Mouse (Mus musculus) CD4-positive, CD25-positive, alpha-beta regulatory T cell, adult 4 months (primary cell): Measurements from ENCODE around the gene Tppp3. TPM values are rescaled to one million over a fixed set of nuclear protein-coding genes. Genes with fewer than 3 reads are reported as not detected.

Experiments
- ATAC-seq: one replicate; pipeline ENCODE4 v1.8.0; 2017
- polyA plus RNA-seq, 2 experiments: library from polyadenylated mRNA; unstranded; fragments of 100-300 nt; shearing (Covaris generic); gene quantifications; one replicate each; pipeline ENCODE4 v1.2.1; 2017

The Tppp3 gene
- polyA plus RNA-seq, 2 experiments from 2014 or later = 1.2 to 1.4 TPM

- ATAC-seq = no peak
Measured at GRCm38 (mm10) chr8:105466246-105466645, 5.1 kb downstream of the Tppp3 start.

DNA sequence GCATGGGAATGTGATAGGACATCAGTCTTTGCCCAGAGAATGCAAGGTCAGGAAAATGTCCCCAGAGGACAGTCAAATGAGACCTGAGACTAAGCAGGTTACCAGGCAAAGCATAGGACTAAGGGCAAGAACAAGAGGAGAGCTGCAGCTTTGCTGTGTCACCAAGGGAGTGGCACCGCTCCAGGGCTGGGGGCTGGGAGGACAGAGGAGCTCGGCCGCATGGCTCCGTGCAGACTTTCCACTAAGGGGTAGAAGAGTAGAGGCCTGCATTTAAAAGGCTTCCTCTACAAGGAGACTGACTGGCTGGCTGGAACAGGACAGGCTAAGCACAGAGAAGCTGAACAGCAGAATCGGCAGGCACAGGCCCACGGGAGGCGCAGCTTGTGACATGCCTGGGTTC lies 6.7 kb downstream of the Tppp3 start:
- ATAC-seq = no peak

DNA sequence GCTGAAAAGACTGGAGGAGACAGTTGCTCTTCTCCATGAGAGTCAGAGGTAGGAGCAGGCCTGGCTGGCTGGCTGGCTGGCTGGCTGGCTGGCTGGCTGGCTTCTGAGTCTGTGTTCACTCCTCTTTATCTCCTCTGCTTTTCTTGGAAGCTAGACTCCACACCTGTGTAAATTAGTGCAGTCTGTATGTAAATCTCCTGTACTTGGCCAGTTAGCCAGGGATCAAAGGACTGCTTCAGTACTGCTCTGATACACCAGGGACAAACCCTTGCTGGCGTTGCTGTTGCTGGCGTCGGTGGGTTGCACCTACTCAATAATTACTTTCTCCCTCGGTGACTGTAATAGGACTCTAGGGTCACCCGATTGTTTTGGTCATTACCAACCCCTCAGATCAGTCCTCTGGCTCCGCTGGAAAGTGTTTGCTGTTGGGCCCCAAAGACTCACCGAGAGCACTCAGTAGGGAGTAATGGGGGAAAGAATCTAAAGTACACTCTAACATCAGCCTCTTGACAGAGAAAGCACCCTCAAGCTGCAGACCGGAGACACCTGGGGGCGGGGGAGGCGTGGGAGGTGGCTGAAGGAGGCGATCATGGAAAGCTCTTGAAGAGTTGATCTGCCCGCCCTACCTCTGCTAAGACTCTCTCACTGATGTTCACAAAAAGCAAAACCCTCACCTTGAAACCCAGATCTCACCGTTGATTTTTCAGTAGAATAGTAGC lies 10.1 kb downstream of the Tppp3 start:
- ATAC-seq = no peak

DNA sequence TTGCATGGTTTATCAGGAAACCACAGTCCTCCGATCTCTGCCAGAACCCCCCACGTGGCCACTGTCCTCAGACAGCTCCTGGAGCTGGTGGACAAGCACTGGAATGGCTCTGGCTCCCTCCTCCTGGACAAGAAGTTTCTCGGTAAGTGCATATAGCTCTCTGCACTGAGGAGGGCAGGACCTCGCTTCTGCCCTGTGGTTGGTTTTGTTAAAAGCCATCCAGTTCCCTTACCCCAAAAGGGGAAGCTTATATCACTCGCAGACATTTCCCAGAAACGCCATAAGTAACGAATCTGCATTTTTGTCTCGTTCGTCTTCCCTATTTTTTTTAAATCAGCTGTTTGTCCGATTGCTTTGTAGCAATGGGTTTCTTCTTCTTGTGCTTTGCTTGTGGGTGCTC lies 16.1 kb downstream of the Tppp3 start:
- ATAC-seq = no peak

- no peak for ATAC-seq
Measured at GRCm38 (mm10) chr8:105454088-105454487, 17.2 kb downstream of the Tppp3 start.

DNA sequence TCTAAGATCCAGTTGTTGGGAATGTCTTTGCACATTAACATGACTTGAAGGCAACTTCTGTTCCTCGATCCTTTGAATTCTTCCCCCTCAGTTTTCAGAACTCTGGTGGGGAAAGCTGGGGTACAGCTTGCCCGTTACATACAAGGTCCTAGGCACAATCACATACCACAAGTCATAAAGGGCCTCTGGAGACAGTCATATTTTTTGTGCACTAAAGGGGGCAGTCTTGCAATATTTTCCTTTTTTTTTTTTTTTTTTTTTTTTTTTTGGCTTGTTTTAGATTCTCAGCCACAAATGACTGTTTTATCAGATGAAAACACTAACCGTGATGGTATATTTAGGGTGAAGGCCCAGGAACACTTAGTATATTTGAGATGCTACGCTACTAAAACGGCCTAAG lies 18.0 kb downstream of the Tppp3 start:
- ATAC-seq = no peak

DNA sequence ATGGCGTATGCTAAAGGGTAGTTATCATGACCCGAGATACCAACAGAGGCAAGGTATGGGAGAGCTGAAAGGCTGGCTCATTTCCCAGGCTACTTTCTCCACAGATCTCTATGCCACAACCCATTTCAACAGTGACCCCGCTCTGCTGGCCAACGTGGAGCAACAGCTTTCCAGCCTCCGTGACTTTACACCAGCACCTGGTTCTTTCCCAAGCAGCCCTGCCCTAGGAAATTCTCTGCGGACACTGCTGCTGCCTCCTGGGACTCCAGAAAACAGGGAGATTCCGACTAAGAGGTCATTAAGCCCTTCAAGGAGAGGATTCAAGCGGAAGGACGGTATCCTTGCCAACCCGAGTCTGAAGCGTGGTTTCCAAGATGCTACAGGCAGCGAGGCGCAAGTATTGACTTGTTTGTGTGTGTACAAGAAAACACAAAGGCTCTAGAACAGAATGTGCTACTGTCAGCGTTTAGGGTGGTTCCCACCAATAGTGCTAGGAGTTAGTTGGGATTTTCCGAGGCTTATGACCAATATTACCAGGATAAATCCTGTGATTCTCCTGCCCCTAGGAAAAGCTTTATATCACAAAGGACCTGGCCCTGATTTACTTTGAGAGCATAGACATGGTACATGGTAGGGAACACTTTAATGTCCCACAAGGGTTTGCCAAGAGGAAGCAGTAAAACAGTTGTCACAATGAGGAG lies 19.3 kb downstream of the Tppp3 start:
- ATAC-seq = no peak

DNA sequence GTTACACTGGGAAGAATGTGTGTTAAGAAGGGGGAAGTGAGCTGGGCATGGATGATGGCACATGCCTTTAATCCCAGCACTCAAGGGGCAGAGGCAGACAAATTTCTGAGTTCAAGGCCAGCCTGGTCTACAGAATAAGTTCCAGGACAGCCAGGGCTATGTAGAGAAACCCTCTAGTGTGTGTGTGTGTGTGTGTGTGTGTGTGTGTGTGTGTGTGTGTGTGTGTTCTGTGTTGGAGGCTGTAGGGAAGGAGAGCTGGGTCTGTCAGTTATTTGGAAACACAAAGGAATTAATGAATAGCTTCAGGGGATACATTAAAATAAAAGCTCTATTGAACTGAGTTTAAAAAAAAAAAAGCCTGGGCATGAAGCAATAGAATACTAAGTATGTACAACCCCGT lies 20.3 kb downstream of the Tppp3 start:
- ATAC-seq = no peak

- no peak for ATAC-seq
Measured at GRCm38 (mm10) chr8:105448596-105448995, 22.7 kb downstream of the Tppp3 start.

DNA sequence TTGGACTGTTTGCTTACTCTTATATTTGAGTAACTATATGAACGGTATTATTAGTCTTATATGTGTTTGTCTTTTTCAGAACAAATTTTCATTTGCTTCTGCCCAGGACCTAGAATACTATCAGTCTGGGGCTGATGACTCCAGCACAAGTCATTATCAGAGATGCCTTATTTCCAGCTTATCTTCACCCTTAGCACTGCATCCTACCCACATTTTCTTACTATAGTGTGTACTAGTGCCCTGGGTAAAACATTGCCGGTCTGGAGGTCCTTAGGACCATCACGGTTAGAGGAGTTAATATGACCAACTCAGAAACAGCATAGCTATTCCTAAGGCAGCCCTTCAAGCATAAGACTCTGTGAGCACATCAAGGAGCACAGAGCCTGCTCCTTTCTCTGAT lies 23.1 kb downstream of the Tppp3 start:
- ATAC-seq = no peak

DNA sequence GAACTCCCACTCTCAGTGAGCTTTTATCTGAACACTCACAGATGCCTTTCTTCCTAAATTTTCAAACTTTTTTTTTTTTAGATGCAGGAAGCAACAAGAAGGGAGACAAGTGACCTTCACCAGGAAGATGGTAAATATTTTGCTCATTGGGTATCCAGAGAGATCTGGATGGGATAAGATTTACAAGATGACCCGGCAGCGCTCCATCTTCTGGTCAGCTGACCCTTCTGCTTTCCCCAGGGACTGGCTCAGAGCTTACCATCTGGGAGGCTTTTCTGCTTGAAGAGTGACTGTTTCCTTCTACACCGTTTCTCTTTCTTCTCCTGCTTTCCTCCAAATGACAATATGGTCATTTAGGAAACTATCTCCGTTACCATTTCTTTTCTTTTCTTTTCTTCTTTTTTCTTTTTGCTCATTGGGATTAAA lies 25.2 kb downstream of the Tppp3 start:
- no peak for ATAC-seq

- ATAC-seq = no peak
Measured at GRCm38 (mm10) chr8:105445296-105446126, 25.8 kb downstream of the Tppp3 start.

DNA sequence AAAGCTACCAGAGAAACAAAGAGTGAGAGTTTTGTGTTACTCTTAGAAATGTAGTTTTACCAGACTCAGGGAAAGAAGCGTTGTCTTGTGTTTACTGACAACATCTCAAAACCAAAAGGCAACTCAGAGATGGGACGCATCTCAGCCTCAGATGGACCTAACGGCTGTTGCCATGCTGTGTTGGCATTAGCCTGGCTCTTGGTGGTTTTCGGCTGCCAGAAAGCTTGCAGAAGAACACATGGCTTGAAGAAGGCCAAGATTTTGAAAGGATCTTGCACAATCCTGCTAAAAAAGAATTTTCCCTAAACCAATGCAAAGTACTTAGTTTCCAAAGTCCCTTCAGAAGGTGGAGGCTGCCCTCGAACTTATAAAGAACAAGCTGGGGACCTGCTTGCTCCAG lies 28.7 kb downstream of the Tppp3 start:
- ATAC-seq = no peak

DNA sequence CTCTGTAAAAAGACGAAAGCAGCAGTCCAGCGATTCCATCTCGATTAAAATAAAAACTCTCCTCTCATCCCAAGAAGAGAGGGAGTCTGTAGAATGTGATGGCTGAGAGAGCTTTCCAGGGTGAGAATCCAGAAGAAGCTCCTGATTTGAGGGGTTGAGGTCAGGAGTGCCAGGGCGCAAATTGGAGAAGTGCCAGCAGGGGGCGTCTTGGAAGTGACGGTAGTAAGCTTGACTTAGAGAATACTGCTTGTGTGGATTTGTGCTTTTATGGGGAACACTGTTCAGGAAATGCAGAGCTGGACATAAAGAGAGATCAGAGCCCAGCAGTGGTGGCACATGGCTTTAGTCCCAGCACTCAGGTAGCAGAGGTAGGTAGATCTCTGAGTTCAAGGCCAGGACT lies 29.9 kb downstream of the Tppp3 start:
- ATAC-seq = no peak

- ATAC-seq = no peak
Measured at GRCm38 (mm10) chr8:105438865-105439264, 32.5 kb downstream of the Tppp3 start.

GRCm38 (mm10) chr8:105437078-105437748 lies 34.1 kb downstream of the Tppp3 start:
- ATAC-seq = no peak

DNA sequence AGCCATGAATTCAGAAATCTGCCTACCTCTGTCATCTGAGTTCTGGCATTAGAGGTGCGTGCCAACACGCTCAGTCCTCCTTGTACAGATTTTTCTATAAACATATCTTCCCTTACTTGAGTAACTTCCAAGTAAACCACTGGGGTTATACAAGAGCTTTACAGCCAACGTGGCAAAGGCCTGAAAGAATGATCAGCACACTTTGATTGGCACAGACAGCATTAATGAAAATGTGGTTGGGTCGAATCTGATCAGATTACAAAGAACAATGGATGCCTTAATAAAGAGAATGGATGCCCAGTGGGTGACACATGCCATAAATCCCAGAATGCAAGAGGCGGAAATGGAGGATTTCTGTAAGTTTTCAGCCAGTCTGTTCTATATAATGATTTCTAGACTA lies 35.1 kb downstream of the Tppp3 start:
- no peak for ATAC-seq

DNA sequence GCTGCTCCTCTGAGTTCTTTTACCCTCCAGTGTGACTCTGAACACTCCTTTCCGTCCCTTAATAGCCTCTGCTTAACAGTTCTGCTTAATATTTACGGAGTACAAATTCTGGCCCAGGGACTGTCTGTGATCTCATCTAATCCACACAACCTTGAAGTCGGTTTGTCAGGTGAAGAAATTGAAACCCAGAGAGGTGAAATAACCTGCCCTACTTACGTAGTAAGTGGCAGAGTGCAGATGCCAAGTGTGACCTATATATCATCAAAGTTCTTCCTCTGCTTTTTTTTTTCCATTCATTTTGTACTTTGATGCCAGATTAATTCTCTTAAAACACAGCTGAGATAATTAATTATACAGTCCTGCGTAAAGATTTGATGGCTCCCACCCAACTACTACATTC lies 37.2 kb downstream of the Tppp3 start:
- ATAC-seq = no peak

GRCm38 (mm10) chr8:105433511-105433910 lies 37.8 kb downstream of the Tppp3 start:
- no peak for ATAC-seq

DNA sequence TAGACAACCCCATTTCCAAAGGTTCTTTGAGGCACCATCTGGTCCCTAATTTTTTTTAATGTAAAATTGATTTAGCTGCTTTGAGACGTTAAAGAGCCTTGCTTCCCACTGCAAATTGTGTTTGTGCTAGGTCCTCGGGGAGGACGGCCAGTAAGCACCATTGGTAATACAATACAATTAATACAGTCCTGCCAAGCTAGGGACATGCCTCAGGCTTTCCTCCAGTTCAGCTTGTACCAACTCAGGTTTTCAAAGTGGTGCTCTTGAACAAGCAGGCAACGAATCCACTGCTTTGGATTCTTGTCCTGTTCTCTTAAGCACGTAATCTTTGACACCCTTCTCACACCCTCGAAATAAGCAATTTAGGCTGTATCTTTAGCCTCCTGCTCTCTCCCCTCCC lies 38.3 kb downstream of the Tppp3 start:
- no peak for ATAC-seq

- ATAC-seq = no peak
Measured at GRCm38 (mm10) chr8:105431743-105432515, 39.4 kb downstream of the Tppp3 start.

DNA sequence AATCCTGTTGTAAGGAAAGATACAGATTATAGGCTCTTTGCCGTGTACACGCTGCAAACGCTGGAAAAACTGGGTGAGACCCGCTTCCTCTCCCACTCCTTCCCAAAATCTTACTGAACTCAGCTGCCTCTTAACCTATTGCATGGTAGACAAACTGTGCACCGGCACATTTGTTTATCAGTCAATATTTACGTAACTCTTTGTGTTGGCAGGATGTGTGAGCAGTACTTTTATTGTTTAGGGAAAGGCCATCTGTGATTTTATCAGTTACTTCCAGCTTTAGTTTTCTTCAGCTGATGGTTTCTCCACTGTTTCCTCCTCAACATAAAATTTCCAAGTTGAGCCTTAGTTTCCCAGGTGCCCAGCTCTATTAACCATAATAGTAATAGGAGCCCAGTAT lies 44.4 kb downstream of the Tppp3 start:
- no peak for ATAC-seq
